Mouse (Mus musculus) forebrain, postnatal 0 days (tissue): ENCODE results near the gene Cdc73. TPM values are rescaled to one million over a fixed set of nuclear protein-coding genes. Genes with fewer than 3 reads are reported as not detected.
"Not testable (repeated sequence)": the region's sequence is repeated elsewhere in the genome, so short reads cannot be mapped to it uniquely, and the experiment has no call there.

Experiments
- ATAC-seq: fragments of 200-750 bp; cut with Nextera tagmentation; 2 replicates; pipeline ENCODE4 v1.8.0; 2017; ENCODE audit warnings: mild to moderate bottlenecking, moderate library complexity
- DNase-seq: peaks from one replicate; pipeline ENCODE4 v3.0.0-alpha.2; 2015
- H3K27ac ChIP-seq: fragments of 300-500 bp; sonication (generic); 2 replicates; pipeline ENCODE4 v1.5.1; 2014; ENCODE audit warnings: low read depth, mild to moderate bottlenecking, antibody characterized with exemption, low read length, moderate library complexity, mixed read lengths
- H3K27me3 ChIP-seq: fragments of 300-500 bp; sonication (generic); 2 replicates; pipeline ENCODE4 v1.6.1; 2014; ENCODE audit warnings: mild to moderate bottlenecking, low read length, mixed read lengths; ENCODE audit not compliant: insufficient read depth
- H3K36me3 ChIP-seq: fragments of 300-500 bp; sonication (generic); 2 replicates; pipeline ENCODE4 v1.6.1; 2014; ENCODE audit warnings: mild to moderate bottlenecking, moderate library complexity; ENCODE audit not compliant: insufficient read depth
- H3K4me1 ChIP-seq: fragments of 300-500 bp; sonication (generic); 2 replicates; pipeline ENCODE4 v1.6.1; 2014; ENCODE audit warnings: antibody characterized with exemption; ENCODE audit not compliant: insufficient read depth
- H3K4me2 ChIP-seq: fragments of 300-500 bp; sonication (generic); 2 replicates; pipeline ENCODE4 v1.6.1; 2014; ENCODE audit warnings: low read depth, mild to moderate bottlenecking, moderate library complexity
- H3K4me3 ChIP-seq: fragments of 300-500 bp; sonication (generic); 2 replicates; pipeline ENCODE4 v1.5.1; 2014; ENCODE audit warnings: low read depth, low read length, mixed read lengths
- H3K9ac ChIP-seq: fragments of 300-500 bp; sonication (generic); 2 replicates; pipeline ENCODE4 v1.6.1; 2014; ENCODE audit warnings: mild to moderate bottlenecking
- H3K9me3 ChIP-seq: fragments of 300-500 bp; sonication (generic); 2 replicates; pipeline ENCODE4 v1.6.1; 2016; ENCODE audit warnings: low read length
- CTCF ChIP-seq: sonication (generic); IDR thresholded peaks from 2 replicates; pipeline ENCODE4 v1.5.1; 2016; ENCODE audit warnings: antibody characterized with exemption, control low read depth, low read depth
- WGBS: fragments of 180-500 bp; shearing (Covaris S2); extraction: QIAGEN DNeasy Blood & Tissue Kit; methylation state at CpG from one replicate; pipeline ENCODE4 v1.1.7; 2014; 5-methylcytosine and 5-hydroxymethylcytosine counted together
- polyA plus RNA-seq: library from polyadenylated mRNA; unstranded; fragments of >200 nt; fragmentation: Nextera tagmentation; extraction: Ambion mirVana; gene quantifications from 2 replicates; pipeline ENCODE4 v1.2.1, GENCODE M21; 2015
- total RNA-seq: library from RNA; depleted of rRNA; stranded (reverse); fragments of >200 nt; gene quantifications from 2 replicates; pipeline ENCODE4 v1.2.3, GENCODE M21; 2014

Gene Cdc73
- total and polyA plus RNA-seq, 2 experiments from 2014 or later = 10.9 to 11.2 TPM

DNA sequence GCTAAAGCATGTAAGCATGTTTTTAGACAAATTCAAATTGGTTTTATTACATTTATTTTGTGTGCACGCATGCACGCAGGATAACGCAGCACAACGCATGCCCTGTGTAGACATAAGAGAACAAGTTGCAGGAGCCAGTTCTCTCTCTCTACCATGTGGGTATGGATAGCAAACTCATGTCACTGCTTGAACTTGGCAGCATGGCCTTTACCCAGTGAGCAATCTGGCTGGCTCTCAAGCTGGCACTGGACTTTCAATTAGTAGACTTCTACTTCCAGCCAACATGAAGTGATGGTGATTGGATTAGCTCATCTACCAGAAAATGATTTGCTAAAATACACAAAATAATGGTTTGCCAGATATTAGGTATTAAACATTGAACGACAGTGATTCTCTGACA is 21.6 kb downstream of the Cdc73 start:
- H3K27me3 ChIP-seq = no peaks in the 10 kb centered on the region
- no peak overlapping the region for H3K9ac ChIP-seq
- no peaks in the 10 kb centered on the region for H3K9me3 ChIP-seq
- H3K4me1 ChIP-seq = no peaks in the 10 kb centered on the region
- H3K4me3 ChIP-seq = no peak overlapping the region
- H3K4me2 ChIP-seq = no peak overlapping the region
- WGBS = 89% methylated on average over 5 of the region's 5 CpGs
- no peak overlapping the region for H3K27ac ChIP-seq
- ATAC-seq = no peak
- peak; percentile 10 for DNase-seq
- H3K36me3 ChIP-seq = peaks cover 17% of the 10 kb centered on the region
- no peak for TF ChIP-seq CTCF

DNA sequence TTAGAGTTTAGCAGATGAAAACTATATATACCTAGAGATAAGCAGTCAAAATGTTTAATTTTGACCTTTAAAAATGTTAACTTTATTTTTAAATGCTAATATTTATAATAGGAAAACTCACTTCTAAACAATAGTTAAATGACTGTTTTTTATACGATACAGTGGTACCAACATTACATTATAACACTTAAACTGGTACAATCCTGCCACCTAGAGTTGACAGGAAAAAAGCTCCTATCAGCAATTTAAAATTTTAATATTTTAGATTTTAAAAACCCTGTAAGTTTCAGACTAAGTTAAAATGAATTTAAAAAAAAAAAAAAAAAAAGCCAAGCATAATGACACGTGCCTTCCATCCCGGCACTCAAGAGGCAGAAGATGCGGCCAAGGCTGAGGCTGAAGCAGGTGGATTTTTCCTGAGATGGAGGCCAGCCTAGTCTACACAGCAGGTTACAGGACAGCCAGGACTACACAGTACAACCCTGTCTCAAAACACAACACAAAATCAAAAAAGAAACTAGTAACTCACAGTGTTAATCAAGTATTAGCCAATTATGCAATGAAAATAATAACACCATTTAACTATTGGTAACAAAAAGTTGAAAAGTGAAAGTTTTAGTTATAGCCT is 26.8 kb downstream of the Cdc73 start:
- no peak overlapping the region for H3K4me3 ChIP-seq
- peaks cover 22% of the 10 kb centered on the region; the same call in 1 of the 2 replicates for H3K36me3 ChIP-seq
- no peaks in the 10 kb centered on the region for H3K27me3 ChIP-seq
- 81% methylated on average over 4 of the region's 4 CpGs for WGBS
- no peak overlapping the region for H3K9ac ChIP-seq
- ATAC-seq = no peak; the same call in 1 of the 2 replicates
- TF ChIP-seq CTCF = peak; percentile 30; the same call in 1 of the 2 replicates
- peak; percentile 18 for DNase-seq
- H3K27ac ChIP-seq = no peak overlapping the region
- no peak overlapping the region for H3K4me2 ChIP-seq
- no peaks in the 10 kb centered on the region for H3K4me1 ChIP-seq
- H3K9me3 ChIP-seq = no peaks in the 10 kb centered on the region

DNA sequence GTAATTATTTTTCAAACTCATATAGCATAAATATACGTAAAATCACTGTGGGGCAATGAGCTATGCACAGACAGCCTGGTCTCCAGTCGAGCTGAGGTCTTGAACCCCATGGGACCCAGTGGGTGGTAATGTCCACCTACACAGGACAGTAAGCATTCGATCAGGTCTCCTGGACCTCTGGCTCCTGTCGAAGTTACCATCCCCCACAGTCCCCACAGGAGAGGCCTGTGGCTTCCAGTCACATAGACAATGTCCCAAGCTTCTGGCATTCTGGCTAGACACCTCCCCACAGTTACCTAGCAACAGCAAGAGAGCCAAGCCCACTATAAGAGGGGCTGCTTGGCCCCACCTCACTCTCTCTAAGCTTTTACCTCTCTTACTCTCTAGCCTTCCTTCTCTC is 37.9 kb downstream of the Cdc73 start:
- not testable (repeated sequence) for H3K27me3 ChIP-seq, ATAC-seq, DNase-seq, H3K9ac ChIP-seq, H3K36me3 ChIP-seq, H3K9me3 ChIP-seq, H3K4me1 ChIP-seq, H3K27ac ChIP-seq, H3K4me3 ChIP-seq, H3K4me2 ChIP-seq
- 93% methylated on average over 4 of the region's 4 CpGs for WGBS

DNA sequence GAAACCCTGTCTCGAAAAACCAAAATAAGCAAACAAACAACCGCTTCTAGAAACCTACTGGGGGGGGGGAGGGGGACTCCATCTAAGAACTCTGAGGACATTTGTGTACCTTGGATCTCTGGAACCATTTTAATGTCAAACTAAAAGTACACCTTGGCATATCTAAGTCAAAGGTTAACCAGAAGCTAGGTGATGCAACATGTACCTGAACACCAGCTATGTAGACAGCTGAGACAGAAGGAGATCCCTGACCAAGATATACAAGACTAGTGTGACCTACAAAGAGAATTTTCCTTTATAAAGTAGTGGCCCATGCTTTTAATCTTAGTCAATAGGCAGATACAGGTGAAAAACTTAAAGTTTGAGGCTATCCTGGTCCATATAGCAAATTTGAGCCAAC is 39.5 kb downstream of the Cdc73 start:
- no peak for DNase-seq
- TF ChIP-seq CTCF = no peak
- H3K9me3 ChIP-seq = no peaks in the 10 kb centered on the region
- no peak overlapping the region for H3K9ac ChIP-seq
- no peaks in the 10 kb centered on the region for H3K4me1 ChIP-seq
- no peak overlapping the region for H3K27ac ChIP-seq
- H3K4me2 ChIP-seq = no peak overlapping the region
- H3K36me3 ChIP-seq = peaks cover 5% of the 10 kb centered on the region; the same call in 1 of the 2 replicates
- no peak for ATAC-seq
- H3K27me3 ChIP-seq = no peaks in the 10 kb centered on the region
- WGBS = 93% methylated on average over 2 of the region's 2 CpGs
- no peak overlapping the region for H3K4me3 ChIP-seq

DNA sequence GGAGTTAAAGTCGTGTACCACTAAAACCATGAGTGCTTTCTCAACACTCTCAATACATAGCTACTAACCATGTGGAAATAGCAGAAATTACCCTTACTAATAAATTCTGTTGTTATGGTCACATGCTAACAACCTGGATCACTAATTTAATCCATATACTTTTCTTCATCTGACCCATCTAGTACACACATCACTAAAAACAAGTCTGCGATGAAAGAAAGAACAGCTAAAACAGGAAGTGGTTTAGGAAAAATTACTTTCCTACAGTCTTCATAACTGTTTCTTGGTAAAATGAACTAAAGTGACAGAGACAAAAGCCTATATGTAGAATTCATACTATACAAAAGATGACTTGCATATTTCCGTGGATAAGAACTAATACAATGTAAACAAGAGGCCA is 49.0 kb downstream of the Cdc73 start:
- Histone ChIP-seq H3K36me3 (0 out of 2 replicates have a peak, but pooled peaks cover 15% of the 10 kb centered on the region), H3K4me3 (no peak overlapping the region), H3K9ac (no peak overlapping the region), H3K27me3 (no peaks in the 10 kb centered on the region), H3K4me2 (no peak overlapping the region), H3K27ac (no peak overlapping the region), H3K4me1 (no peaks in the 10 kb centered on the region), H3K9me3 (no peaks in the 10 kb centered on the region)
- WGBS = 92% methylated on average over 3 of the region's 3 CpGs
- ATAC-seq (no peak), DNase-seq (no peak)
- TF ChIP-seq CTCF = no peak

DNA sequence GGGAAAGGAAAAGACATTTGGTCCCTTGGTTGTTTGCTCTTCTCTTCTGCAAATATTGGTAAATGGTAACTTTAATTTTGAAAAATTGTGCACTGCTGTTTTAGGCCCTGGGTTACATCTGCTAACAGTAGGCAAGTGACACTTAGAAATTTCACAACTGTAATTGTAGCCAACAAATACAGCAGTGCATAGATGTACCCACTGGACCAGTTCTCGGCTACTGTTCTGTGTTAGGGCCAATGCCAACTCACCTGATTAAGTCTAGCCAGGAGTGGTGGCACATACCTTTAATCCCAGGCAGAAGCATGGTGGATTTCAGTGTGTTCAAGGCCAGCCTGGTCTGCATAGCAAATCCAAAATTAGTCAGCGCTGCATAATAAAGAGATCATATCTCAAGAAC is 52.4 kb downstream of the Cdc73 start:
- Histone ChIP-seq H3K4me2 (no peak overlapping the region), H3K4me1 (no peaks in the 10 kb centered on the region), H3K36me3 (peaks cover 26% of the 10 kb centered on the region; the same call in 1 of the 2 replicates), H3K9ac (no peak overlapping the region), H3K9me3 (no peaks in the 10 kb centered on the region), H3K27me3 (no peaks in the 10 kb centered on the region), H3K4me3 (no peak overlapping the region), H3K27ac (no peak overlapping the region)
- TF ChIP-seq CTCF = no peak
- ATAC-seq (no peak), DNase-seq (no peak)
- WGBS = 96% methylated on average over 2 of the region's 2 CpGs

DNA sequence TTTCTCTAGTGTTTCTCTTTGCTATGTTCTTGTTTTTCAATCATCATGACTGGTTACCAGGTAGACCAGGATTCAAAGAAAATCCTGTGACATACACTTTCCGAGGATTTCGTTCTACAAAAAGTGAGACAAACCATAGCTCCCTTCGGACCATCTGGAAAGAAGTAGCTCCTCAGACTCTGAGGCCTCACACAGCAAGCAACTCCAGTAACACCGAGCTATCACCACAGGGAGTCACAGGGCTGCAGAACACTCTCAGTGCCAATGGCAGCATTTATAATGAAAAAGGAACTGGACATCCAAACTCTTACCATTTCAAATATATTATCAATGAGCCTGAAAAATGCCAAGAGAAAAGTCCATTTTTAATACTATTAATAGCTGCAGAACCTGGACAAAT is 56.5 kb downstream of the Cdc73 start:
- H3K9ac ChIP-seq = no peak overlapping the region
- ATAC-seq (no peak), DNase-seq (no peak)
- H3K4me1 ChIP-seq = no peaks in the 10 kb centered on the region
- H3K27ac ChIP-seq = peak overlapping the region; percentile 40; the same call in 1 of the 2 replicates
- no peaks in the 10 kb centered on the region for H3K27me3 ChIP-seq
- WGBS = 74% methylated on average over 4 of the region's 4 CpGs
- peaks cover 19% of the 10 kb centered on the region; the same call in 1 of the 2 replicates for H3K36me3 ChIP-seq
- no peaks in the 10 kb centered on the region for H3K9me3 ChIP-seq
- peak overlapping the region; percentile 23; the same call in 1 of the 2 replicates for H3K4me2 ChIP-seq
- no peak overlapping the region for H3K4me3 ChIP-seq
- no peak for TF ChIP-seq CTCF
